Mouse (Mus musculus) stomach, embryonic 16.5 days (tissue): ENCODE measurements around the gene Zswim9. TPM values are rescaled to one million over a fixed set of nuclear protein-coding genes. Genes with fewer than 3 reads are reported as not detected.

Experiments used
- ATAC-seq: fragments of 200-750 bp; cut with Nextera tagmentation; 2 replicates; pipeline ENCODE4 v1.8.0; 2017; ENCODE audit warnings: moderate number of reproducible peaks, moderate TSS enrichment; ENCODE audit not compliant: insufficient read depth, low FRiP score
- H3K27ac ChIP-seq: fragments of 300-500 bp; sonication (generic); 2 replicates; pipeline ENCODE4 v1.5.1; 2014; ENCODE audit warnings: low read length
- H3K27me3 ChIP-seq: fragments of 300-500 bp; sonication (generic); 2 replicates; pipeline ENCODE4 v1.6.1; 2014; ENCODE audit warnings: low read length, control low read depth, mixed read lengths; ENCODE audit not compliant: control insufficient read depth, insufficient read depth
- H3K36me3 ChIP-seq: fragments of 300-500 bp; sonication (generic); 2 replicates; pipeline ENCODE4 v1.6.1; 2014; ENCODE audit warnings: low read length; ENCODE audit not compliant: control insufficient read depth, insufficient read depth
- H3K4me1 ChIP-seq: fragments of 300-500 bp; sonication (generic); 2 replicates; pipeline ENCODE4 v1.6.1; 2014; ENCODE audit warnings: low read length, control low read depth, mixed read lengths; ENCODE audit not compliant: control insufficient read depth, insufficient read depth
- H3K4me2 ChIP-seq: fragments of 300-500 bp; sonication (generic); 2 replicates; pipeline ENCODE4 v1.6.1; 2014; ENCODE audit warnings: low read depth, low read length, mixed read lengths
- H3K4me3 ChIP-seq: fragments of 300-500 bp; sonication (generic); replicated peaks from 2 replicates; pipeline ENCODE4 v1.5.1; 2014; ENCODE audit warnings: mild to moderate bottlenecking, low read length
- H3K9ac ChIP-seq: fragments of 300-500 bp; sonication (generic); 2 replicates; pipeline ENCODE4 v1.6.1; 2014; ENCODE audit warnings: low read length
- H3K9me3 ChIP-seq: fragments of 300-500 bp; sonication (generic); replicated peaks from 2 replicates; pipeline ENCODE4 v1.6.1; 2016; ENCODE audit warnings: low read length, control low read depth; ENCODE audit not compliant: control insufficient read depth
- WGBS: fragments of 180-500 bp; shearing (Covaris S2); extraction: QIAGEN DNeasy Blood & Tissue Kit; methylation state at CpG from one replicate; pipeline ENCODE4 v1.1.7; 2014; 5-methylcytosine and 5-hydroxymethylcytosine counted together
- polyA plus RNA-seq: library from polyadenylated mRNA; unstranded; fragments of >200 nt; fragmentation: Nextera tagmentation; extraction: Ambion mirVana; gene quantifications from 2 replicates; pipeline ENCODE4 v1.2.1, GENCODE M21; 2015

The Zswim9 gene
- polyA plus RNA-seq, 1 experiment from 2014 or later, result 7.6 TPM

DNA sequence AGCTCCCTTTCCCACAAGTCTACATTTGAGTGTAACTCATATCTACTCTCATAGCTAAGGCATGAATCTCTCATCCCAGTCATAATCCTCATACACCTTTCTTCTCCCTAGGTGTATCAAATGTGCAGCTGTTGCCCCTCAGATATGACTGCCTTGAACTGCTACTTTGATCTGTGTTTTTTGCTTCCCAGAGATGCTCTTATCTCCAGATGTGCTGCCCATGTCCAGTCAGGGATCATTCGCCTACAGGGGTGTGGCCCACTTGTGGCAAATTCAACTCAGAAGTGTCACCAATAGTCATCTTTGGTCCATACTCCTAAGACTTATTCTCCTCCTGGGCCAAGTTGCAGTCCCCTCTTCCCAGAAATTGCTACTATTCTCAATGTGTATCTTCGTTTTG lies 688 bp downstream of the Zswim9 start:
- WGBS, result 30% methylated on average over 2 of the region's 2 CpGs
- Histone ChIP-seq H3K4me3 (peak overlapping the region; percentile 60), H3K9ac (peak overlapping the region; percentile 80), H3K9me3 (no peaks in the 10 kb centered on the region), H3K27ac (peak overlapping the region; percentile 60; the same call in 1 of the 2 replicates), H3K36me3 (peaks cover 20% of the 10 kb centered on the region), H3K27me3 (no peaks in the 10 kb centered on the region), H3K4me2 (peak overlapping the region; percentile 85), H3K4me1 (peaks cover 6% of the 10 kb centered on the region; the same call in 1 of the 2 replicates)
- no peak for ATAC-seq

- Histone ChIP-seq H3K9me3 (no peaks in the 10 kb centered on the region), H3K36me3 (peaks cover 20% of the 10 kb centered on the region), H3K4me3 (peak within 1 kb of the TSS; percentile 60), H3K4me2 (peak within 1 kb of the TSS; percentile 85), H3K4me1 (peaks cover 6% of the 10 kb centered on the region; the same call in 1 of the 2 replicates), H3K9ac (peak within 1 kb of the TSS; percentile 80), H3K27me3 (no peaks in the 10 kb centered on the region), H3K27ac (peak within 1 kb of the TSS; percentile 60; the same call in 1 of the 2 replicates)
- ATAC-seq, result no peak
- WGBS, result 98% methylated on average over 16 of the region's 16 CpGs
These were observed 1.4 kb downstream of the Zswim9 start, which contains the start of gene Lig1 for GRCm38 (mm10) chr7:13277081-13277480. Gene Lig1, plus strand, starts transcription at chr7:13277283.

DNA sequence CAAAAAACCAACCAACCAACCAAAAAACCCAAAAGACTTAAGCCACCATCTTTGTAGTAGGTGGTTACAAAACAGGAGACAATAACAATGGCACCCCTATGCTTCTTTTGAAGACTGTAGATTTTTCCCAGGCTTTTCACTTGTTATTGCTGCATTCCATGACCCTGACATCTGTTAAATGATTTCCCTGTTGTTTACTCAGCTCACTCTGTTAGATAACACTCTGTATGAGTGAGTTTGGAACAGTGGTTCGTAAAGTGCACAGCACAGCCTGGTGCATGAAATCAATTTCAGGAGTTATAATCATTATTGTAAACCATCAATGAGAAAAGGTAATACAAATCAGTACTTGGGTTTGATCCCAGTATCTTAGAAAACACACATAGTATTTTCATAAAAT lies 6.8 kb downstream of the Zswim9 start:
- Histone ChIP-seq H3K27me3 (no peaks in the 10 kb centered on the region), H3K4me3 (no peak overlapping the region), H3K4me2 (no peak overlapping the region), H3K9me3 (no peaks in the 10 kb centered on the region), H3K27ac (no peak overlapping the region), H3K4me1 (no peaks in the 10 kb centered on the region), H3K36me3 (peaks cover 16% of the 10 kb centered on the region; the same call in 1 of the 2 replicates), H3K9ac (no peak overlapping the region)
- 52% methylated on average over 1 of the region's 1 CpGs for WGBS
- ATAC-seq, result no peak

DNA sequence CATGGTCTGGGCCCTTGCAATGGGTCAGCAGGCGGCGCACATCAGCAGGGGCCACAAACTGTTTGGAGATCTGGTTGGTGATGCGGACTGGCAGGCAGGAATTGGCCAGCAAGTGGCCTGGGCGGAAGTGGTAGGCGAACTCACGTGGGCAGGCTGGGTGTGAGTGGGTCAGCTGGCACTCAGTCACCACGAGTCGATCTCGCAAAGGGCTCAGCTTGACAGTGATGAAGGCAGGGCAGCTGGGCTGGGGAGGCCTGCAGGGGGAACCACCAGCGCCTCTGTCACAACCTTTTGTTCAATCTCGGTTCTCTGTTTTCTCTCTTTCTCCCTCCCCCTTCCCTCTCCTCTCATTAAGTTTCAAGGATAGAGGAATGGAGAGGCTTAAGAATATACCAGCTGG lies 9.1 kb downstream of the Zswim9 start:
- Histone ChIP-seq H3K27me3 (no peaks in the 10 kb centered on the region), H3K9ac (no peak overlapping the region), H3K4me3 (no peak overlapping the region), H3K36me3 (no peaks in the 10 kb centered on the region; the same call in 1 of the 2 replicates), H3K4me2 (no peak overlapping the region), H3K4me1 (no peaks in the 10 kb centered on the region), H3K9me3 (no peaks in the 10 kb centered on the region), H3K27ac (no peak overlapping the region)
- no peak for ATAC-seq
- WGBS, result 75% methylated on average over 11 of the region's 11 CpGs

- no peaks in the 10 kb centered on the region for H3K4me1 ChIP-seq
- no peak overlapping the region for H3K9ac ChIP-seq
- no peak overlapping the region for H3K4me3 ChIP-seq
- H3K36me3 ChIP-seq, result no peaks in the 10 kb centered on the region
- no peak overlapping the region for H3K27ac ChIP-seq
- 84% methylated on average over 4 of the region's 4 CpGs for WGBS
- H3K9me3 ChIP-seq, result no peaks in the 10 kb centered on the region
- no peaks in the 10 kb centered on the region for H3K27me3 ChIP-seq
- H3K4me2 ChIP-seq, result no peak overlapping the region
- no peak for ATAC-seq
These were observed 9.7 kb downstream of the Zswim9 start for GRCm38 (mm10) chr7:13268749-13269260.

DNA sequence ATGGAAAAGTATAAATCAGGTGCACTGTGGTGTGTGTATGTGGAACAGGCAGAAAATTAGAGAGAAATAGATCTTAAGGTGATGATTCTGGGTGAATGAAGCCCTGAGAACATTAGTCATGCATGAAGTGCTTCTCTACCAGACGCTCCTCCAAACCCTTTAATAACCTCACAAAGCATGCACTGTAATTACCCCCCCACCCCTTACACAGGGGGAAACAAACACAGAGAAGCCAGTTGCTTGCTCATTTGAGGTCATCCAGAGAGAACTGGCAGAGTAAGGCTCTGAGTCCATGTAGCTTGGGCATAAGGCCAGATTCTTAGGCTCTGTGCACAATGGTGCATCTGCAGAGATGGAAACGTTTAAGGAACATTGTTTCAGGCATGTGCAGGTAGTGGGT lies 14.1 kb downstream of the Zswim9 start:
- no peak overlapping the region for H3K4me3 ChIP-seq

DNA sequence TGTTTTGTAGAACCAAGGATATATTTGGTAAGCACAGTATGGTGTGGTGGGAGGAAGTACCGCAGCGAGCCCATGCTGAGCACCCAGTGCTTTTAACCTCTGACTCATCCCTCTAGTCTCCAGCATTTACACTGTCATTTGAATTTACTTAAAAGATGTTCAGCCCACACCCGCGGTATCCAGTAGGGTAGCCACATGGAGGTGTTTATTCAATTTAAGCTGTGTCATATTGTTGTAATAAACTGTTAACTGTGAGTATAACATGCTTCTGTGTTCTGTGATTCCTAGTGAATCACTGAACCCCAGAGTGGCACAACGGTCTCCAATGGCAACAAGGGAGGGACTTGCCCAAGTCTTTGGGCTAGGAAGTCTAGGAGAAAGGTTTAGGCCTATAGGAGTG lies 14.7 kb downstream of the Zswim9 start:
- no peak for ATAC-seq
- Histone ChIP-seq H3K4me1 (no peaks in the 10 kb centered on the region), H3K27ac (no peak overlapping the region), H3K4me2 (no peak overlapping the region), H3K9me3 (no peaks in the 10 kb centered on the region), H3K36me3 (no peaks in the 10 kb centered on the region), H3K27me3 (no peaks in the 10 kb centered on the region), H3K9ac (no peak overlapping the region), H3K4me3 (no peak overlapping the region)
- WGBS, result 74% methylated on average over 5 of the region's 5 CpGs

More for the DNA sequence above, 14.1 kb downstream of the Zswim9 start:
- no peaks in the 10 kb centered on the region for H3K36me3 ChIP-seq
- H3K27me3 ChIP-seq, result no peaks in the 10 kb centered on the region
- WGBS, result 60% methylated on average over 2 of the region's 2 CpGs
- no peaks in the 10 kb centered on the region for H3K4me1 ChIP-seq
- H3K4me2 ChIP-seq, result no peak overlapping the region
- H3K27ac ChIP-seq, result no peak overlapping the region
- H3K9me3 ChIP-seq, result no peaks in the 10 kb centered on the region
- ATAC-seq, result no peak
- H3K9ac ChIP-seq, result no peak overlapping the region

- Histone ChIP-seq H3K4me2 (no peak overlapping the region), H3K9ac (no peak overlapping the region), H3K4me3 (no peak overlapping the region), H3K4me1 (no peaks in the 10 kb centered on the region), H3K27me3 (no peaks in the 10 kb centered on the region), H3K27ac (no peak overlapping the region), H3K36me3 (no peaks in the 10 kb centered on the region), H3K9me3 (no peaks in the 10 kb centered on the region)
- no peak for ATAC-seq
- 42% methylated on average over 50 of the region's 50 CpGs for WGBS
These were observed 17.5 kb downstream of the Zswim9 start for GRCm38 (mm10) chr7:13260746-13261700.

DNA sequence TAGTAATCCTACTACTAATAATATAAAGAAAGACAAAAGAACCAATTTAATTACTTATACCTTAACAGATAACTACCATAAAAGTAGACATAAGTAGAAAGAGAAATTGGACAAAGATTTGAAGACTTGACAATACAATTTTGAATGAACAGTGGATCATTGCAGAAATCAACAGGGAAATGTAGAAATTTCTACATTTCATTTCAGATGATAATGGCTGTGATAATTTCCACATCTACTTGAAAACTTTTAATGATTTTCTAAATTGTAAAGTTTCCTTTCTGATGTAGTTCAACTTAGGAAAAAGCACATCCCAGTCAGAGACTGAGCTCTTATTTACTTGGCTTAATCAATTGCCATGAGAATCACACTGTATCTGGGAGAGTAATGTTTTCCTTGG lies 65.8 kb downstream of the Zswim9 start, which contains the start of gene Vmn1r89:
Gene Vmn1r89, plus strand, starts transcription at position 301 of the 400 bp plus-strand sequence.
- ATAC-seq, result no peak
- Histone ChIP-seq H3K4me2 (no peak within 1 kb of the TSS), H3K4me1 (no peaks in the 10 kb centered on the region), H3K9me3 (no peaks in the 10 kb centered on the region), H3K9ac (no peak within 1 kb of the TSS), H3K27me3 (no peaks in the 10 kb centered on the region), H3K4me3 (no peak within 1 kb of the TSS), H3K27ac (no peak within 1 kb of the TSS), H3K36me3 (no peaks in the 10 kb centered on the region)
